Mouse (Mus musculus) heart, adult 8-10 months (tissue): ENCODE measurements around the gene Dusp1. TPM values are rescaled to one million over a fixed set of nuclear protein-coding genes. Genes with fewer than 3 reads are reported as not detected.

Experiments
- DNase-seq: peaks from one replicate; pipeline ENCODE4 v3.0.0; 2022; ENCODE audit warnings: low spot score
- total RNA-seq, 4 experiments: library from RNA; stranded (reverse); gene quantifications; 2 replicates each; pipeline ENCODE4 v1.2.4; 2022

Dusp1 gene
- total RNA-seq, 4 experiments from 2014 or later: 51.1 to 75.8 (median 59.4) TPM

DNA sequence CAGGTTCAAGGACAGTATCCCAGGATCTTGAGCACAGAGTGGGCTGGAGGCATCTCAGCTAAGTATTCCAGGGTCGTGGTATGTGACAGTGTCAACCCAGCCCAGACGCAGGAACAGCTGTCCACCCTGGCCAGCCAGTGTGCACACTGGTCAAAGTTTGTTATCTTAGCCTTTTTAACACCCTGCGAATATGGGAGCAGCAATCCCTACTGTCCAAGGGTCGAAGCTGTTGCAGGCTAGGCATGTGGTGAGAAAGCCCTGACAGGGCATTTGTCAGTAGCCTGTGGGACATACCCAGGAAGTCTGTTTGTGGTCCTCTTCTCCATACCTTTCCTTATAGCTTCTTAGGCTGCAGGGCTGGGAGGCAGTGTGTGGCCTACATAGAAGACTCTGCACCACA is 22.1 kb upstream of the Dusp1 start:
- no peak for DNase-seq

GRCm38 (mm10) chr17:26583606-26584005 is 21.7 kb upstream of the Dusp1 start:
- DNase-seq: no peak

DNA sequence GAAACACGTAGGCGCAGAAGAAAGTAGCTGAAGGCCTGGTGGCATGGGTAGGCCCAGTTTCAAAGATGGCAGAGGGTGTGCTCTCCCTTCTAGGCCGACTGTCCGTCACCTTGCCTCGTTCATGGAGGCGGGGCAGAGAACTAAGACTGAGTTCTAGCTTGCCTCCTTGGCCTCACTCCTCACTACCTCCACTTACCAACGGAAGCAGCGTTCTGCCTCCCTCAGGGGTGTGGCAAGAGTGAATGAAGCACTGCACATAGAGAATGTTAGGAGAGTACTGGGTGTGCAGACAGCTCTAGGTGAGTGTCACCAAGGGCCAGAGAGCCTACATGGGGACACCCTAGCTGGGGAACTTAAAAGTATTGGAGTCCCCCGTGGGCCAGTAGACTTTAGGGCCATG is 21.1 kb upstream of the Dusp1 start:
- DNase-seq: no peak

DNA sequence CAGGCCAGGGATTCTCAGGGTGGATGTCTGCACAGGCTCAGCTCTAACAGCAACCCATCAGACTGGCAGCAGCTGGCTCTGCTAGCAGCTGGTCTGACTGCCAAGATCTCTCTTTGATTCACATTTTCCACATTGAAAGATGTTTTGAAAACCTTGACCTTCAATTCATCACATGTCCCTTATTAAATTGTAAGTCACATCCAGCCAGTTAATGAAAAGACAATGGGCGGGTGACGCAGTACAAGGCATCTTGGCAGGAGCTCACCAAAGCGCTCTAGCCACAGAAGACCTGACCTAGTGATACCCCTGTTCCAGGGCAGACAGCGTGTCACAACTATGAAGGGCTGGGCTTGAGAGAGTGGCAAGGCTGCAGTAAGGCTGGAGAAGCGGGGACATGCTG is 20.4 kb upstream of the Dusp1 start:
- DNase-seq: peak; percentile 75

DNA sequence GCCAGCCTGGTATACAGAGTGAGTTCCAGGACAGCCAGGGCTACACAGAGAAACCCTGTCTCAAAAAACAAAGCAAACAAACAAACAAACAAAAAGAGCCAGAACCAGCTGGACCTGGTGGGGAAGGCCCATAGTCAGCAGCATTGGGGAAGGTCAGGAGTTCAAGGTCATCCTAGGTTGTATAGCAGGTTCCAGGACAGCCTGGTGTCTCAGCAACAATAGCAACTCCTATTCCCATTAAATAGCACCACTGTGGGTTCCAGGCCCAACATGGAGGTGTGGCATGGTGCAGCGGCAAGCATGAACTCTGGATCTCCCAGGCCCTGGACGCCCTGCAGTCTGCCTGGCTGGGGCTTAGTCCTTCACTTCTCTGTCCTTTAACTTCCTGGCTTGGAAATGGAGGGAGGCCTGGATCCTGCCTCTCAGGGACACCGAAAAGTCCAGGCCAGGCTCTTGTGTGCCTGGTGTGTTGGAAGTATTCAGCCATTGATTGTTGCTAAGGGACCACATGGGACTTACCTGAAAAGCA is 19.0 kb upstream of the Dusp1 start:
- no peak for DNase-seq

DNA sequence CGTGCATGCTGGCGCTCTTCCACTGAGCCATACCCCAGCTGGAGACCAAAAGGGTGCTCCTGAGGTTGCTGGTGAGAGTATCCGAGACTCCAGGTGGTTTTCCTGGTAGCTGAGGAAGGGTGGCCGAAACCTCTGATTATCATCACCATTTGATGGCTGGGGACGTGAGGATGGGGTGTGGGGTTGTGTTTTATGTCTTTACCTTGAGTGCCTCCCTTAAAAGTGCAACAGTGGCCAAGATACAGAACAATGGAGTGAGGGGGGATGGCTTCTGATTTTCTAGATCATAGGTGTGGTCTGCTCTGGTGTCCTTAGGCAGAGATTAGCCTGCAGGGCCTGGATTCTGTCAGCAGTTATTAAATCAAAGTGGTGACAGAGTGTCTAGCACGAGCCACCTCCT is 17.5 kb upstream of the Dusp1 start:
- no peak for DNase-seq

DNA sequence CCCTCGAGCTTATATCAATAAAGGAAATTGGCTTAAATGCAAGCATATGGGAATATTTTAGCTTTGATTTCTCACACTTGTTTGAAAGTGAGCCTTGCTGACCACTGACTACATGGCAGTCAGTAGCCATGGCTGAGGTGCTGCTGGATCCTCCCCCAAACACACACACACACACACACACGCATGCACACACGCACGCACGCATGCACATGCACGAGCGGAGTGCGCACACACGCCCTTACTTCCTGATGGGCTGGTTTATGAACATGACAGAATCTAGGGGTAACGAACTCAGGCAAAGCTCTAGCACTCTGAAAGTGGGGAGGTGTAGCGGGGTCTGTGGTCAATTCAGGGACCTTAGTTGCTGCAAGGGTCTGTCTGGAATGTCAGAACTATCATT is 16.8 kb upstream of the Dusp1 start:
- DNase-seq: no peak

DNA sequence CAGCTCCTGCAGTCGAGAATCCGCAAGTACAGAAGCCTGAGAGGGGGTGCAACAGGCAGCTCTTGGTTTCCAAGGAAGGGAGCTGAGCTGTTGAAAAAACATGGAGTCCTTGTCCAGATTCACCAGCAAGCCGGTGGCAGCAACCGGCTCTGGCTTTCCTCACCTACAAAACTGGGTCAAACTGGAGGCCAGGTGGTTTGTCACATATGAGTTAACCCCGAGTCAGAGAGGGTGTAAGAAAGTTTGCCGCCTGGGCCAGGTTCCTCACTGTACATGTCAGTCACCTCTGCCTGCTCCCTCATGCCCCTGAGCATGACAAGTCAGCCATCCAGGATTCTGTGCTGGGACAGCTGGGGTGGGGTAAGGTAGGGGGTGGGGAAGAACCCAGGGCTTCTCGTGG is 16.2 kb upstream of the Dusp1 start:
- DNase-seq: no peak

- no peak for DNase-seq
Measured at GRCm38 (mm10) chr17:26577309-26577708, 15.4 kb upstream of the Dusp1 start.

DNA sequence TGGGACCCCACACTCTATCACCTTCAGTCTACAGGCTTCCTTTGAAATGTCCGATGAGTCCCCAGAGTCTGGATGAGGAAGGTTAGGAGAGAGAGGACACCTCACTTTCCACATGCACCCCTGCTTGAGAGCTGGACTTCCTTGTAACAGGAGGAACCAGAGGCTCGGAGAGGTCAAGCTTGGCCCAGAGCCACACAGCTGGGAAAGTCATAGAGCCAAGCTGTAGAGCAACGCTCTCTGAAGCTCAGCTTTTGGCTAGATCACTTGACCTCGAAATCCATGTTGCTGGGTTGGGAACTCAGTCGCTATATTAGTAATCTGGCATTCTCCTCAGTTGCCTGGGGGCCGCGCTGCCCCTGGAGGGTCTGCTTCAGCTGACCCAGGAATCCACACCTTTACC is 14.9 kb upstream of the Dusp1 start:
- peak; percentile 83 for DNase-seq

DNA sequence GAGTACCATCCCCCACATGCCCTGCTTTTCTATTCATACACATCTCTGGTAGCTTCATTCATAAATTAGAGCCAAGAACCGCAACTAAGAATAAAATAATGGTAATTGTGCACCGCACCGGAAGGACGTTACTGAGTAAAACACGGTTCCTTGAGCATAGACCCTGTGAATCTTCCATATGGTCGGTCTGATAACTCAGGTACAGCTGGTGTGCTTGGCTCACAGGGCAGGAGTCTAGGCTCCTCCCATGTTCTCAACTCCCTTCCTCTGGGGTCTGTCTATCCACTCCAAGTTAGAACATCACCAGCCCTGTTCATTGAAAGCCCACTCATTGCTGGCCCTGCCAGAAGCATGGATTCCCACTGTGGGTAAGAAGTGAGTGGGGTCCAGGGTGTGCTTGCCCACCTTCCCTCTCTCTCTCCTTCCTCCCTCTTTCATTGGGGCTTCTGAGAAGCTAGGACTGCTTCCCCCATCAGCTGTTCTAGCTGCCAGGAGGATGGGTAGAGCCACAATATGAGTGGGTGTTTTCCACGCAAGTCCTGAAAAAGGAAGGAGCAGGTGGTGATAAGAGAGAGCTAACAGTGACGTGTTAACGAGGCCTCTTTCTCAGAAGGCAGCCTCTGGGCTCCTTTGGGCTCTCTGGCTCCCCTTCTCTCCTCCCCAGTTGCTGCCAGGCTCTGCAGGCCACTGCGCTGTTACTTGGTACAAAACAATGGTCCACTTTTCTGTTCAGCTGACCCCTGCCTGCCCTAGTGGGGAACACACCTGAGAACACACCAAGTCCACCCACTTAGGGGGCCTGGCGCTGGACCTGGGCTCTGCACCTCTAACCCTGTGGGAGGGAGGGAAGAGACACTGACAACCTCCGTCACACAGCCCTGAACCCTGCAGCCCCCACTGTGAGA is 14.1 kb upstream of the Dusp1 start:
- no peak for DNase-seq

GRCm38 (mm10) chr17:26574701-26575100 is 12.8 kb upstream of the Dusp1 start:
- no peak for DNase-seq

- no peak for DNase-seq
Measured at GRCm38 (mm10) chr17:26574118-26574517, 12.2 kb upstream of the Dusp1 start.

- DNase-seq: no peak
Measured at GRCm38 (mm10) chr17:26572265-26572664, 10.3 kb upstream of the Dusp1 start.

- no peak for DNase-seq
Measured at GRCm38 (mm10) chr17:26571377-26571776, 9.4 kb upstream of the Dusp1 start.

- no peak for DNase-seq
Measured at GRCm38 (mm10) chr17:26570651-26571118, 8.8 kb upstream of the Dusp1 start.

- DNase-seq: no peak
Measured at GRCm38 (mm10) chr17:26569594-26570350, 7.8 kb upstream of the Dusp1 start.

GRCm38 (mm10) chr17:26567818-26568173 is 5.9 kb upstream of the Dusp1 start:
- no peak for DNase-seq

GRCm38 (mm10) chr17:26567142-26567817 is 5.4 kb upstream of the Dusp1 start:
- DNase-seq: no peak

DNA sequence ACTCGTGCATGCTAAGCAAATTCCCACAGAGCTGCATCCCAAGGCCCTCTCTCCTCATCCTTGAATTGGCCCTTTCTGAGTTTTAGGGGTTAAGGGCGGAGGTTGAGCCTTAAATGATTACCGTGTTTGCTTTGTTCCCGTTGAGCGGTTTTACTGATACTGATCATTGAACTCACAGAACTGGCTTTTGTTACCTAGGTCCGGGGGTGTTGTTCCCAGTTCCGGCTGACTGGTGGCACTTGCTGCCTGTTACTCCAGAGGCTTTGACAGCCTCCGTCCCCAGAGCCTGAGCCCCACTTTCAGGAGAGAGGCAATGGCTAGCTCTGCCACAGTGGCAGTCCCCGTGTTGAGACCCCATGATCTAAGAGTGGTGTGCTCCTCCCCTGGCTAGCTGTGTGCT is 2.5 kb upstream of the Dusp1 start:
- DNase-seq: no peak

GRCm38 (mm10) chr17:26563476-26563875 is 1.5 kb upstream of the Dusp1 start:
- no peak for DNase-seq

- DNase-seq: no peak
Measured at GRCm38 (mm10) chr17:26562292-26562691, 364 bp upstream of the Dusp1 start.
